Mouse (Mus musculus) liver, embryonic 14.5 days (tissue): Measurements from ENCODE around the gene Ahnak.

Experiments
- CTCF ChIP-seq: IDR thresholded peaks from 2 replicates; pipeline ENCODE4 v1.5.1; 2016; ENCODE audit warnings: antibody characterized with exemption, low read depth, control low read depth
- EP300 ChIP-seq: IDR thresholded peaks from 2 replicates; pipeline ENCODE4 v1.6.1; 2016; ENCODE audit warnings: antibody characterized with exemption, low read depth

- TF ChIP-seq CTCF = no peak
- TF ChIP-seq EP300 = no peak
Observed at GRCm38 (mm10) chr19:8975491-8975890, 13.6 kb upstream of the Ahnak start.
